Comparison of ENCODE assay signal across 8 mouse cellular contexts in the genomic region with DNA sequence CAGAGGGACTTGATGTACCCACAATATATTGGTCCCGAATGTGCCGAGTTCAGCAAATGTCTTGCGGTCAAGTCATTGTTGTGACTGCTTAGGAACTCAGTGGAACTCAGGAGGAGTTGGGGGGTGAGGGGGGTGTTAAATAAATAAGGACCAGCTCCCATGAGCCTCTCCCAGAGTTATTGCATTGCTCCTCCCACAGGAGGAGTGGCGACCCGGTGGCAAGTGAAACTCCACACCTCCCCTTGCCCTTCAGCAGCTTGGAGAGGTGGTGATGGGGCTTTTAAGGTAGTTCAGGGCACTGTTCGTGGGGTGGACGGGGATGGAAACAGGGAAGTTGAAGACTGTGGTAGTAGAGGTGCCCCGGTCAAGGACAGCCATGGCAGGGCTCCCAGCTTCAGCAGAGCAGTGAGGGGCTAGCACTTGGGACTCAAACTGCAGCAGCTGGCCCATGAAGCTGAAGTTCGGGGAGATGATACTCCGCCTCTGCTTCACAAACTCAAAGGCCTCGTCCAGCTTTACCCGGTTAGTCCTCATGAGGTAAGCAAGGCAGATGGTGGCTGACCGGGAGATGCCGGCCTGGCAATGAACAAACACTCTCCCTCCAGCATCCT. TPM values are rescaled to one million over a fixed set of nuclear protein-coding genes. Genes with fewer than 3 reads are reported as not detected.
DNase-seq lines count a peak whose midpoint lies in the region; ATAC-seq lines count a peak whose summit lies in the region.

No protein-coding gene starts in this region.

- H3K4me3 ChIP-seq in neural tube, embryonic 11.5 days (ENCODE audit: low read depth, low read length): peak overlapping the region; percentile 54
- H3K4me3 ChIP-seq in embryonic facial prominence, embryonic 13.5 days: peak overlapping the region; percentile 69
- H3K4me3 ChIP-seq in hindbrain, embryonic 12.5 days: peak overlapping the region; percentile 79
- H3K4me3 ChIP-seq in liver, embryonic 12.5 days: peak overlapping the region; percentile 84
- H3K4me3 ChIP-seq in neural tube, embryonic 14.5 days (ENCODE audit: low read depth, low read length): peak overlapping the region; percentile 84; the same call in 1 of the 2 replicates

- DNase-seq in neural tube, embryonic 11.5 days (ENCODE audit: low spot score): no peak
- no peak for DNase-seq in neural tube, embryonic 10.5 days (ENCODE audit: extremely low spot score, low spot score)
- no peak for DNase-seq in urinary bladder, postnatal 10 days (ENCODE audit: low spot score)
- DNase-seq in left cerebral cortex, adult 11 months (ENCODE audit: low spot score): no peak

- no peak for ATAC-seq in neural tube, embryonic 11.5 days (ENCODE audit: insufficient read depth, low FRiP score, low TSS enrichment)
- no peak for ATAC-seq in embryonic facial prominence, embryonic 13.5 days (ENCODE audit: insufficient number of reproducible peaks, insufficient read depth, low FRiP score, low TSS enrichment, low read depth)
- ATAC-seq in hindbrain, embryonic 12.5 days (ENCODE audit: low FRiP score): no peak
- ATAC-seq in liver, embryonic 12.5 days: no peak
- no peak for ATAC-seq in neural tube, embryonic 14.5 days (ENCODE audit: low read depth)

- no peak overlapping the region for H3K27ac ChIP-seq in neural tube, embryonic 11.5 days (ENCODE audit: low read depth, low read length)
- no peak overlapping the region; the same call in 1 of the 2 replicates for H3K27ac ChIP-seq in embryonic facial prominence, embryonic 13.5 days
- no peak overlapping the region for H3K27ac ChIP-seq in hindbrain, embryonic 12.5 days
- H3K27ac ChIP-seq in liver, embryonic 12.5 days: peak overlapping the region; percentile 34
- H3K27ac ChIP-seq in neural tube, embryonic 14.5 days (ENCODE audit: low read depth, low read length): no peak overlapping the region

- WGBS in neural tube, embryonic 11.5 days: 84% methylated on average over 14 of the region's 14 CpGs
- 82% methylated on average over 14 of the region's 14 CpGs for WGBS in embryonic facial prominence, embryonic 13.5 days
- 78% methylated on average over 14 of the region's 14 CpGs for WGBS in hindbrain, embryonic 12.5 days
- WGBS in liver, embryonic 12.5 days (ENCODE audit: insufficient replicate concordance): 74% methylated on average over 14 of the region's 14 CpGs
- WGBS in neural tube, embryonic 14.5 days: 81% methylated on average over 14 of the region's 14 CpGs

- peaks cover 3% of the 10 kb centered on the region for H3K36me3 ChIP-seq in neural tube, embryonic 11.5 days (ENCODE audit: control insufficient read depth, insufficient read depth, low read length)
- peaks cover 13% of the 10 kb centered on the region for H3K36me3 ChIP-seq in embryonic facial prominence, embryonic 13.5 days
- peaks cover 5% of the 10 kb centered on the region; the same call in 1 of the 2 replicates for H3K36me3 ChIP-seq in hindbrain, embryonic 12.5 days
- H3K36me3 ChIP-seq in liver, embryonic 12.5 days: peaks cover 33% of the 10 kb centered on the region
- H3K36me3 ChIP-seq in neural tube, embryonic 14.5 days (ENCODE audit: control insufficient read depth, insufficient read depth, low read length): no peaks in the 10 kb centered on the region

- H3K9me3 ChIP-seq in neural tube, embryonic 11.5 days (ENCODE audit: control insufficient read depth, low read length): no peaks in the 10 kb centered on the region
- H3K9me3 ChIP-seq in embryonic facial prominence, embryonic 13.5 days: no peaks in the 10 kb centered on the region
- H3K9me3 ChIP-seq in hindbrain, embryonic 12.5 days (replicated peaks): no peaks in the 10 kb centered on the region
- no peaks in the 10 kb centered on the region for H3K9me3 ChIP-seq in liver, embryonic 12.5 days (replicated peaks)
- no peaks in the 10 kb centered on the region for H3K9me3 ChIP-seq in neural tube, embryonic 14.5 days (ENCODE audit: control insufficient read depth, low read length)

- H3K4me2 ChIP-seq in neural tube, embryonic 11.5 days (ENCODE audit: low read depth): peak overlapping the region; percentile 61
- H3K4me2 ChIP-seq in embryonic facial prominence, embryonic 13.5 days: peak overlapping the region; percentile 80
- H3K4me2 ChIP-seq in hindbrain, embryonic 12.5 days (replicated peaks): peak overlapping the region; percentile 65
- H3K4me2 ChIP-seq in liver, embryonic 12.5 days: peak overlapping the region; percentile 90
- H3K4me2 ChIP-seq in neural tube, embryonic 14.5 days (ENCODE audit: low read depth, low read length): peak overlapping the region; percentile 51

- peak overlapping the region; percentile 92; the same call in 1 of the 2 replicates for H3K9ac ChIP-seq in neural tube, embryonic 11.5 days (ENCODE audit: low read length)
- peak overlapping the region; percentile 92 for H3K9ac ChIP-seq in embryonic facial prominence, embryonic 13.5 days
- H3K9ac ChIP-seq in hindbrain, embryonic 12.5 days: peak overlapping the region; percentile 71
- H3K9ac ChIP-seq in liver, embryonic 12.5 days: peak overlapping the region; percentile 96
- H3K9ac ChIP-seq in neural tube, embryonic 14.5 days (replicated peaks; ENCODE audit: low read depth, low read length): no peak overlapping the region

- peaks cover 32% of the 10 kb centered on the region for H3K4me1 ChIP-seq in neural tube, embryonic 11.5 days (ENCODE audit: control insufficient read depth, insufficient read depth, low read length)
- H3K4me1 ChIP-seq in embryonic facial prominence, embryonic 13.5 days: peaks cover 61% of the 10 kb centered on the region
- peaks cover 54% of the 10 kb centered on the region for H3K4me1 ChIP-seq in hindbrain, embryonic 12.5 days
- H3K4me1 ChIP-seq in liver, embryonic 12.5 days: peaks cover 77% of the 10 kb centered on the region
- H3K4me1 ChIP-seq in neural tube, embryonic 14.5 days (ENCODE audit: control insufficient read depth, insufficient read depth, low read length): peaks cover 45% of the 10 kb centered on the region

- H3K27me3 ChIP-seq in neural tube, embryonic 11.5 days (ENCODE audit: control insufficient read depth, insufficient read depth, low read length): no peaks in the 10 kb centered on the region
- H3K27me3 ChIP-seq in embryonic facial prominence, embryonic 13.5 days: no peaks in the 10 kb centered on the region
- H3K27me3 ChIP-seq in hindbrain, embryonic 12.5 days: peaks cover 4% of the 10 kb centered on the region; the same call in 1 of the 2 replicates
- H3K27me3 ChIP-seq in liver, embryonic 12.5 days (replicated peaks): no peaks in the 10 kb centered on the region
- H3K27me3 ChIP-seq in neural tube, embryonic 14.5 days (ENCODE audit: control insufficient read depth, insufficient read depth, low read length): no peaks in the 10 kb centered on the region

RNA-seq across cellular contexts. Expression of gene Ergic1, which starts 55.2 kb away (rescaled TPM):
- polyA plus RNA-seq in neural tube, embryonic 11.5 days (2014; fragmentation: Nextera tagmentation; extraction: Ambion mirVana): 121 and 126 TPM in 2 replicates
- polyA plus RNA-seq in embryonic facial prominence, embryonic 13.5 days (2015; fragmentation: Nextera tagmentation; extraction: Ambion mirVana): 120 and 121 TPM in 2 replicates
- polyA plus RNA-seq in hindbrain, embryonic 12.5 days (2016; fragmentation: Nextera tagmentation; extraction: Ambion mirVana): 85.3 and 90.3 TPM in 2 replicates
- 44.6 and 45.7 TPM in 2 replicates for polyA plus RNA-seq in liver, embryonic 12.5 days (2016; fragmentation: Nextera tagmentation; extraction: Ambion mirVana)
- polyA plus RNA-seq in neural tube, embryonic 14.5 days (2014; fragmentation: Nextera tagmentation; extraction: Ambion mirVana): 103 and 105 TPM in 2 replicates

RNA-seq across cellular contexts. Expression of gene Dusp1, which starts 55.8 kb away (rescaled TPM):
- polyA plus RNA-seq in neural tube, embryonic 11.5 days (2014; fragmentation: Nextera tagmentation; extraction: Ambion mirVana): 32.9 and 34.0 TPM in 2 replicates
- 13.2 and 15.4 TPM in 2 replicates for polyA plus RNA-seq in embryonic facial prominence, embryonic 13.5 days (2015; fragmentation: Nextera tagmentation; extraction: Ambion mirVana)
- 33.0 and 38.5 TPM in 2 replicates for polyA plus RNA-seq in hindbrain, embryonic 12.5 days (2016; fragmentation: Nextera tagmentation; extraction: Ambion mirVana)
- 28.6 and 28.7 TPM in 2 replicates for polyA plus RNA-seq in liver, embryonic 12.5 days (2016; fragmentation: Nextera tagmentation; extraction: Ambion mirVana)
- 26.9 and 27.2 TPM in 2 replicates for polyA plus RNA-seq in neural tube, embryonic 14.5 days (2014; fragmentation: Nextera tagmentation; extraction: Ambion mirVana)
